Mouse (Mus musculus) layer of hippocampus, adult 2 months (tissue): Measurements from ENCODE around the gene Gprc5c. TPM values are rescaled to one million over a fixed set of nuclear protein-coding genes. Genes with fewer than 3 reads are reported as not detected.
A peak's percentile ranks its signal among the peaks of the same experiment; 100 is the strongest.

ENCODE experiments used
- DNase-seq, 2 experiments: peaks; one replicate each; pipeline ENCODE4 v3.0.0; 2022; ENCODE audit warnings: low spot score in 2 of 2
- H3K27ac ChIP-seq: fragments of 200-600 bp; 2 replicates; pipeline ENCODE4 v1.8.1; 2022
- H3K4me3 ChIP-seq: fragments of 200-600 bp; 2 replicates; pipeline ENCODE4 v1.8.1; 2022; ENCODE audit warnings: mild to moderate bottlenecking
- CTCF ChIP-seq: fragments of 200-600 bp; conservative IDR thresholded peaks from 2 replicates; pipeline ENCODE4 v1.8.1; 2022; ENCODE audit warnings: antibody characterized with exemption, mild to moderate bottlenecking, moderate library complexity
- total RNA-seq, 2 experiments: library from RNA; stranded (reverse); gene quantifications; 2 replicates each; pipeline ENCODE4 v1.2.3; 2021

Gene Gprc5c
- total RNA-seq, 2 experiments from 2014 or later = 4.7 to 5.4 TPM

- DNase-seq = no peak
- Histone ChIP-seq H3K27ac (no peak overlapping the region), H3K4me3 (no peak overlapping the region)
- TF ChIP-seq CTCF = no peak
These were observed 1.4 kb upstream of the Gprc5c start for GRCm38 (mm10) chr11:114849572-114849971.

- no peak overlapping the region for H3K27ac ChIP-seq
- no peak for TF ChIP-seq CTCF
- H3K4me3 ChIP-seq = no peak overlapping the region
- no peak for DNase-seq
These were observed 893 bp upstream of the Gprc5c start for GRCm38 (mm10) chr11:114850066-114850451.

- H3K27ac ChIP-seq = peak overlapping the region; percentile 51; the same call in 1 of the 2 replicates
- DNase-seq = no peak
These were observed 286 bp downstream of the Gprc5c start for GRCm38 (mm10) chr11:114851269-114851607.

GRCm38 (mm10) chr11:114851608-114852310 is 807 bp downstream of the Gprc5c start:
- Histone ChIP-seq H3K27ac (peak overlapping the region; percentile 51; the same call in 1 of the 2 replicates), H3K4me3 (peak overlapping the region; percentile 71)
- DNase-seq = no peak
- no peak for TF ChIP-seq CTCF

More at GRCm38 (mm10) chr11:114851269-114851607, 286 bp downstream of the Gprc5c start:
- H3K4me3 ChIP-seq = peak overlapping the region; percentile 71
- TF ChIP-seq CTCF = no peak

- H3K27ac ChIP-seq = peak overlapping the region; percentile 51; the same call in 1 of the 2 replicates
- no peak for TF ChIP-seq CTCF
- peak overlapping the region; percentile 71 for H3K4me3 ChIP-seq
- no peak for DNase-seq
These were observed 1.6 kb downstream of the Gprc5c start for GRCm38 (mm10) chr11:114852311-114853173.

GRCm38 (mm10) chr11:114853174-114853838 is 2.4 kb downstream of the Gprc5c start:
- H3K27ac ChIP-seq = no peak overlapping the region
- peak overlapping the region; percentile 71; the same call in 1 of the 2 replicates for H3K4me3 ChIP-seq
- no peak for TF ChIP-seq CTCF
- DNase-seq = no peak

- TF ChIP-seq CTCF = no peak
- Histone ChIP-seq H3K4me3 (no peak overlapping the region), H3K27ac (no peak overlapping the region)
- DNase-seq = no peak
These were observed 3.6 kb downstream of the Gprc5c start for GRCm38 (mm10) chr11:114854581-114854980.

GRCm38 (mm10) chr11:114856125-114856524 is 5.2 kb downstream of the Gprc5c start:
- H3K4me3 ChIP-seq = no peak overlapping the region
- no peak for TF ChIP-seq CTCF
- no peak overlapping the region for H3K27ac ChIP-seq
- DNase-seq = no peak

- no peak overlapping the region for H3K4me3 ChIP-seq
- no peak for DNase-seq
- peak; percentile 55 for TF ChIP-seq CTCF
- H3K27ac ChIP-seq = no peak overlapping the region
These were observed 7.7 kb downstream of the Gprc5c start for GRCm38 (mm10) chr11:114858641-114859040.

GRCm38 (mm10) chr11:114861057-114861456 is 10.1 kb downstream of the Gprc5c start:
- no peak overlapping the region for H3K27ac ChIP-seq
- no peak overlapping the region for H3K4me3 ChIP-seq
- TF ChIP-seq CTCF = no peak
- no peak for DNase-seq

GRCm38 (mm10) chr11:114862687-114863086 is 11.7 kb downstream of the Gprc5c start:
- Histone ChIP-seq H3K4me3 (no peak overlapping the region), H3K27ac (no peak overlapping the region)
- peak; percentile 40 for TF ChIP-seq CTCF
- no peak for DNase-seq

GRCm38 (mm10) chr11:114863918-114864420 is 13.0 kb downstream of the Gprc5c start:
- no peak for DNase-seq
- no peak for TF ChIP-seq CTCF
- no peak overlapping the region for H3K4me3 ChIP-seq
- no peak overlapping the region for H3K27ac ChIP-seq

GRCm38 (mm10) chr11:114865999-114866398 is 15.0 kb downstream of the Gprc5c start:
- H3K4me3 ChIP-seq = no peak overlapping the region
- no peak overlapping the region for H3K27ac ChIP-seq
- DNase-seq = no peak
- TF ChIP-seq CTCF = no peak
